Mouse (Mus musculus): ENCODE results near the gene Sppl3.

GRCm38 (mm10) chr5:115089592-115090268, 78.8 kb downstream of the Sppl3 start:
- TF ChIP-seq POLR2A (IDR thresholded peaks at IDR 0.05; ENCODE audit: control insufficient read depth, extremely low read depth, insufficient read depth, low read length, poor library complexity): no peak
- no peak for TF ChIP-seq CTCF (IDR thresholded peaks at IDR 0.05; ENCODE audit: borderline replicate concordance, control insufficient read depth, extremely low read depth, insufficient read depth, low read length, poor library complexity)
